Mouse (Mus musculus) CH12.LX (cell line): ENCODE results near the gene BC107364.

ENCODE experiments used
- CHD2 ChIP-seq: IDR thresholded peaks from 2 replicates; pipeline ENCODE4 v1.6.1; 2011; ENCODE audit warnings: low read length, improper control_type of control experiment
- CTCF ChIP-seq, 2 experiments: IDR thresholded peaks in 1 of 2; conservative IDR thresholded peaks in 1 of 2; 2 replicates each; pipeline ENCODE4 v1.5.1; 2011 to 2012; ENCODE audit warnings: low read depth in 2 of 2, low read length in 2 of 2, improper control_type of control experiment in 1 of 2, inconsistent platforms in 1 of 2, mild to moderate bottlenecking in 1 of 2, moderate library complexity in 1 of 2
- EP300 ChIP-seq: IDR thresholded peaks from 2 replicates; pipeline ENCODE4 v1.6.1; 2011; ENCODE audit warnings: low read length, improper control_type of control experiment
- JUND ChIP-seq: conservative IDR thresholded peaks from 2 replicates; pipeline ENCODE4 v1.6.1; 2011; ENCODE audit warnings: low read depth, low read length, improper control_type of control experiment
- MEF2A ChIP-seq: IDR thresholded peaks from 2 replicates; pipeline ENCODE4 v1.6.1; 2014; ENCODE audit warnings: low read depth, mild to moderate bottlenecking, inconsistent platforms, low read length, improper control_type of control experiment, borderline replicate concordance
- POLR2A ChIP-seq: IDR thresholded peaks from 2 replicates; pipeline ENCODE4 v1.6.1; 2011; ENCODE audit warnings: low read depth, mild to moderate bottlenecking, improper control_type of control experiment, low read length
- RCOR1 ChIP-seq: conservative IDR thresholded peaks from 2 replicates; pipeline ENCODE4 v1.6.1; 2012; ENCODE audit warnings: low read depth, mild to moderate bottlenecking, inconsistent platforms, low read length, improper control_type of control experiment
- TBP ChIP-seq: conservative IDR thresholded peaks from 2 replicates; pipeline ENCODE4 v1.6.1; 2011; ENCODE audit warnings: low read depth, low read length, improper control_type of control experiment
- ZKSCAN1 ChIP-seq: IDR thresholded peaks from 2 replicates; pipeline ENCODE4 v1.6.1; 2012; ENCODE audit warnings: low read depth, inconsistent platforms, low read length, improper control_type of control experiment, borderline replicate concordance
- ZMIZ1 ChIP-seq: IDR thresholded peaks from 2 replicates; pipeline ENCODE4 v1.6.1; 2012; ENCODE audit warnings: low read depth, mild to moderate bottlenecking, inconsistent platforms, low read length, improper control_type of control experiment
- ZNF384 ChIP-seq: IDR thresholded peaks from 2 replicates; pipeline ENCODE4 v1.6.1; 2012; ENCODE audit warnings: low read depth, low read length, improper control_type of control experiment, inconsistent platforms

DNA sequence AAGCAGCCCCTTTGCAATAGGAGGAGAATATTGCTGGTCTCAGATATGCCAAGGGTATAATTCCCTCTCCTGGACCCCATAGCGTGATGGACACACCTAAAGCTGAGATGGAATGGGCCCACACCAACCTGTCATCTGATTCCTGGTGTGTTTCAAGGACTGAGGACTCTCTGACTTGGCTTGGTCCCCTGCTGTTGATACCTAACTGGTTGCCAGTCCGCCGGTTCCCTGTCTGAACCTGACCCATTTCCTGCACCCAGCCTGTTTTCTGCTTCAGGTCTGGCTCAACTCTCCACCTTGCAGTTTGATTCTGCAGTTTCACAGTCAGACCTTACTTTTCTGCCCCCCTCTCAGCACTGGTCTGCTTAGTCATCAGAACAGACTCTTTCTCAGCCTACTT lies 17.5 kb upstream of the BC107364 start:
- TF ChIP-seq JUND (no peak), POLR2A (no peak), CTCF (conservative IDR thresholded peaks at IDR 0.05 in 1 of 2, IDR thresholded peaks at IDR 0.05 in 1 of 2; ENCODE audit: low read depth in 2 of 2, low read length in 2 of 2) (no peak), EP300 (no peak), ZMIZ1 (no peak), ZKSCAN1 (no peak), TBP (no peak), MEF2A (no peak), ZNF384 (no peak), CHD2 (no peak), RCOR1 (no peak)
